Mouse (Mus musculus) kidney, embryonic 16.5 days (tissue): Measurements from ENCODE around the gene Commd8. TPM values are rescaled to one million over a fixed set of nuclear protein-coding genes. Genes with fewer than 3 reads are reported as not detected.
"Not testable (repeated sequence)": the region's sequence is repeated elsewhere in the genome, so short reads cannot be mapped to it uniquely, and the experiment has no call there.

Source experiments
- ATAC-seq: fragments of 200-750 bp; cut with Nextera tagmentation; 2 replicates; pipeline ENCODE4 v1.8.0; 2017; ENCODE audit warnings: moderate TSS enrichment; ENCODE audit not compliant: low FRiP score, low TSS enrichment
- H3K27ac ChIP-seq: fragments of 300-500 bp; sonication (generic); 2 replicates; pipeline ENCODE4 v1.5.1; 2014; ENCODE audit warnings: low read length
- H3K27me3 ChIP-seq: fragments of 300-500 bp; sonication (generic); 2 replicates; pipeline ENCODE4 v1.6.1; 2014; ENCODE audit warnings: low read length, control low read depth, mixed read lengths; ENCODE audit not compliant: insufficient read depth
- H3K36me3 ChIP-seq: fragments of 300-500 bp; sonication (generic); 2 replicates; pipeline ENCODE4 v1.6.1; 2014; ENCODE audit warnings: low read length, control low read depth, mixed read lengths; ENCODE audit not compliant: insufficient read depth
- H3K4me1 ChIP-seq: fragments of 300-500 bp; sonication (generic); 2 replicates; pipeline ENCODE4 v1.6.1; 2014; ENCODE audit warnings: low read length, control low read depth, mixed read lengths; ENCODE audit not compliant: insufficient read depth
- H3K4me2 ChIP-seq: fragments of 300-500 bp; sonication (generic); replicated peaks from 2 replicates; pipeline ENCODE4 v1.6.1; 2014; ENCODE audit warnings: low read depth, low read length
- H3K4me3 ChIP-seq: fragments of 300-500 bp; sonication (generic); 2 replicates; pipeline ENCODE4 v1.5.1; 2014; ENCODE audit warnings: mild to moderate bottlenecking, low read length
- H3K9ac ChIP-seq: fragments of 300-500 bp; sonication (generic); replicated peaks from 2 replicates; pipeline ENCODE4 v1.6.1; 2014; ENCODE audit warnings: low read length
- H3K9me3 ChIP-seq: fragments of 300-500 bp; sonication (generic); 2 replicates; pipeline ENCODE4 v1.6.1; 2016; ENCODE audit warnings: low read length, control low read depth
- WGBS: fragments of 180-500 bp; shearing (Covaris S2); extraction: QIAGEN DNeasy Blood & Tissue Kit; methylation state at CpG from one replicate; pipeline ENCODE4 v1.1.7; 2014; 5-methylcytosine and 5-hydroxymethylcytosine counted together
- polyA plus RNA-seq: library from polyadenylated mRNA; unstranded; fragments of >200 nt; fragmentation: Nextera tagmentation; extraction: Ambion mirVana; gene quantifications from 2 replicates; pipeline ENCODE4 v1.2.1, GENCODE M21; 2015

Gene Commd8
- polyA plus RNA-seq, 1 experiment from 2014 or later = 144 TPM

DNA sequence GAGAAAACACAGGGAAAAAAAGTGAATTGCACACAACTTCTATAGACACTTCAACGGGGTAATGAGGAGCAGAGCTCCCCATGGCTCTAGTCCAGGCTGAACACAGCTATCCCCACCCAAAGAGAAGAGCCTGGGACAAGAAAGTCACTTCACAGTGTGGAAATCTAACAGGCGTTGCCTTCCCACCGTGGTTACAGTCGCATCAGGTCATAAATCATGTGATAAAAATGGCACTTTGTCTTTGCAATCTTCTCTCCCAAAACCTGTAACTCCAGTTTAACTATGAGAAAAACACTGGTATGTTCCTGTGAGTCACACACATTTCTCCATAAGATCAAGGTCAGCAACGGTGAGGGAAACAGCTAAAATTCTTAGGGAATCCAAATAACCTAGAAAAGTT lies 11.4 kb downstream of the Commd8 start:
- no peak overlapping the region for H3K4me2 ChIP-seq
- H3K9me3 ChIP-seq = no peaks in the 10 kb centered on the region
- 72% methylated on average over 5 of the region's 5 CpGs for WGBS
- no peak overlapping the region for H3K27ac ChIP-seq
- ATAC-seq = no peak
- H3K9ac ChIP-seq = no peak overlapping the region
- H3K4me1 ChIP-seq = peaks cover under 1% of the 10 kb centered on the region; the same call in 1 of the 2 replicates
- no peak overlapping the region for H3K4me3 ChIP-seq
- H3K36me3 ChIP-seq = peaks cover 42% of the 10 kb centered on the region
- H3K27me3 ChIP-seq = no peaks in the 10 kb centered on the region

DNA sequence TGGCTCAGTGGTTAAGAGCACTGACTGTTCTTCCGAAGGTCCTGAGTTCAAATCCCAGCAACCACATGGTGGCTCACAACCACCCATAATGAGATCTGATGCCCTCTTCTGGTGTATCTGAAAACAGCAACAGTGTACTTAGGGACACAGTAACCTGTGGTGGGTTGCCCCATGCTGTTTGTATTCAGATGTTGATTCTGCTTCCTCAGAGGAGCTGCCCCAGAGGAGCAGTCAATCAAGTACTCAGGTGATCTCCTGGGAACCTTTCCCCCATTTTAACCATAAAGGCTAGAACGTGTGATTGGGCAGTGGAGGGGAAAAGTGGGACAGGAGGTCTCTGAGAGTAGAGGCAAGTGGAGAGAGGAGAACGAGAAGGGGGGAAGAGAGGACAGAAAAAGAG lies 12.3 kb downstream of the Commd8 start:
- 73% methylated on average over 3 of the region's 3 CpGs for WGBS
- not testable (repeated sequence) for H3K4me3 ChIP-seq, ATAC-seq

DNA sequence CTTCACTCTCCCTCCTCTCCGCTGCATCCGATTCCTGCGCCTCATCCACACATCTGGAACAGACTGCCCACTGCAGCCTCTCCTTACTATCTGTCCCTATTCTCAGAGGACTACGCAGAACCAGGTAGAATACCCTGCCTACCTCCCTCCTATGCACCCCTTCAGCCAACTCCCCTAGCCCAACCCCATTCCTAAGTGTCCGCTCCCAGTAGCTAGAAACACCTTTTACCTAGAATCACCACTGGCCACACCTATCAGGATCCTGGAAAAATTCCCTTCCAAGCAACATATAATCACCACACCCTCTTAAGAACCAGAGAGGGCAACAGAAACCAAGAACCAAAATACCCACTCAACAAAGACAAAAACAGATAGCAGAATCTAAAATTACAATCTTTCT lies 17.1 kb downstream of the Commd8 start:
- Histone ChIP-seq H3K27me3 (no peaks in the 10 kb centered on the region), H3K4me1 (no peaks in the 10 kb centered on the region), H3K36me3 (peaks cover 8% of the 10 kb centered on the region; the same call in 1 of the 2 replicates), H3K27ac (no peak overlapping the region), H3K9me3 (no peaks in the 10 kb centered on the region), H3K9ac (no peak overlapping the region), H3K4me2 (no peak overlapping the region), H3K4me3 (no peak overlapping the region)
- WGBS = 95% methylated on average over 3 of the region's 5 CpGs
- no peak for ATAC-seq

More for the DNA sequence above, 12.3 kb downstream of the Commd8 start:
- H3K9me3 ChIP-seq, H3K4me2 ChIP-seq, H3K4me1 ChIP-seq, H3K9ac ChIP-seq, H3K27me3 ChIP-seq, H3K27ac ChIP-seq: not testable (repeated sequence)
- H3K36me3 ChIP-seq = peaks cover 38% of the 10 kb centered on the region

DNA sequence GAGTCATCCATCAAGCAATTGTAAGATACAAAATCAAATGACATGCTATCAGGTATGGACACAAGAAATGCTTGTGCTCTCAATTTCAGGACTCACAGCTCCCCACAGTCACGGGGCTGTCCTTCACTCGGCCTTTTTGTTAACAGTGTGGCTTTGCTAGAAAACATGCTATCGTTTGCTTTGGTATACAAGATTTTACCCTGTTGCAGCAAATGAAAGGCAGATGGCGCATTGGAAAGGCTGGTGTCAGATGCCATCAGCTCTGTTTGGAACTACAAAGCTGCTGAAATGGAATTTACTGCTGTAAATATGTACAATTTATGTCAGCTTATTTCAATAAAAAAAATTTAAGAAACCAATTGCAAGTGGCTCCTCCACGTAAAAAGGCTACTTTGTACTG lies 19.3 kb downstream of the Commd8 start:
- no peaks in the 10 kb centered on the region for H3K4me1 ChIP-seq
- H3K27ac ChIP-seq = no peak overlapping the region
- no peaks in the 10 kb centered on the region for H3K27me3 ChIP-seq
- no peak for ATAC-seq
- H3K4me3 ChIP-seq = no peak overlapping the region
- H3K9me3 ChIP-seq = no peaks in the 10 kb centered on the region
- WGBS = 83% methylated on average over 5 of the region's 5 CpGs
- no peak overlapping the region for H3K9ac ChIP-seq
- H3K36me3 ChIP-seq = no peaks in the 10 kb centered on the region
- no peak overlapping the region for H3K4me2 ChIP-seq

DNA sequence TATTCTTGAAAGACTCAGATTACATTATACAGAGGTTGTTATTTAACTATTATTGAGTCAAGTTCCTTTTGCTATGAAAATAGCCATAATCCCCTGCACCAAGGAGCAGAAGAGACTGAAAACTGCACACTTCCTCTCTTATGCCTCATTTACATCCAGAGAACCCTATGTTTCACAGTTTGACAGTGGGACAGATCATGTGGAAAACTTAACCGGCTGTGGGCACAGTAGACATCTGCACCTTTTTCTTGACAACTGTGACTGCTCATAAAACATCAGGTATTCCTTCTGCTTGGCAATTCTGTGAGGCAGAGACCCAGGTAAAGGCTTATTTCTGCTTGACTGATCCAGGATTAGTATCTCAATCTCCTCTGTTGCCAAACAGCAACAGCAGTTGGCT lies 28.4 kb downstream of the Commd8 start:
- WGBS = 38% methylated on average over 1 of the region's 1 CpGs
- Histone ChIP-seq H3K36me3 (no peaks in the 10 kb centered on the region), H3K4me3 (no peak overlapping the region), H3K27ac (no peak overlapping the region), H3K9me3 (no peaks in the 10 kb centered on the region), H3K4me1 (no peaks in the 10 kb centered on the region), H3K27me3 (no peaks in the 10 kb centered on the region), H3K4me2 (no peak overlapping the region), H3K9ac (no peak overlapping the region)
- ATAC-seq = no peak

DNA sequence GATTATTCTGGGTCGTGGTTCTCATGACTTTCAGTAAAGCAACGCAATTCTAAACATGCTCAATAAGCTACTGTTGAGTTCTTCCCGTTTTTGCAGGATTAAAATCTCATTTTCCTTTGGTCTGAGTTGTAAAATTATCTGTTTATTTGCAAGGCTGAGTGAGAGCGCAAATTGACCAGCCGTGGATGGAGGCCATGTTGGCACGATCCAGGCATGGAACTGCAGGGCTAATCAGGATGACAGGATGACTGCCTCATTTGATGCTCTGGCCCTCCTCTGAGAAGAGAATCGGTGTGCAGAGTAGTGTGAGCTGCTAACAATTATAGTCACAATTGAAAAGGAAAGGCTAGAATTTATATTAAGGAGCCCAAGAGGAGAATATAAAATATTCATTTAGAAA lies 29.7 kb downstream of the Commd8 start:
- 90% methylated on average over 7 of the region's 7 CpGs for WGBS
- ATAC-seq = no peak
- Histone ChIP-seq H3K36me3 (no peaks in the 10 kb centered on the region), H3K4me2 (no peak overlapping the region), H3K9ac (no peak overlapping the region), H3K4me3 (no peak overlapping the region), H3K27me3 (no peaks in the 10 kb centered on the region), H3K4me1 (no peaks in the 10 kb centered on the region), H3K9me3 (no peaks in the 10 kb centered on the region), H3K27ac (no peak overlapping the region)

DNA sequence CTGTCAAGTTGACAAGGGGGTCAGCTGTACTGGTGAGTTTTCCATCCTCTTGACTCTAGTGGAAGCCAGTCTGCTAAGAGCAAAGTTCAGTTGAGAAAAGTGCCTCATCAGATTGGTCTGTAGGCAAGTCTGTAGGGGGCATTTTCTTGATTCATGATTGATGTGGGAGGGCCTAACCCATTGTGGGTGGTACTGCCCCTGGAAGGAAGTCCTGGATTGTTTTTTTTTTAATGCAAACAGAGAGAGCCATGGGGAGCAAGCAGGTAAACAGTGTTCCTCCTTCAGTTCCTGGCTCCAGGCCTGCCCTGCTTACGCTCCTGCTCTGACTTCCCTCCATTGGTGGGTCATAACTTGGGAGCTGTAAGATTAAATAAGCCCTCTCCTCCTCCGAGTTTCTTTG lies 34.1 kb downstream of the Commd8 start:
- H3K27me3 ChIP-seq = no peaks in the 10 kb centered on the region
- no peaks in the 10 kb centered on the region for H3K9me3 ChIP-seq
- H3K9ac ChIP-seq = no peak overlapping the region
- no peak overlapping the region for H3K4me3 ChIP-seq
- no peak overlapping the region for H3K27ac ChIP-seq
- no peaks in the 10 kb centered on the region for H3K4me1 ChIP-seq
- no peak for ATAC-seq
- no peaks in the 10 kb centered on the region for H3K36me3 ChIP-seq
- WGBS = 54% methylated on average over 2 of the region's 2 CpGs
- H3K4me2 ChIP-seq = no peak overlapping the region

DNA sequence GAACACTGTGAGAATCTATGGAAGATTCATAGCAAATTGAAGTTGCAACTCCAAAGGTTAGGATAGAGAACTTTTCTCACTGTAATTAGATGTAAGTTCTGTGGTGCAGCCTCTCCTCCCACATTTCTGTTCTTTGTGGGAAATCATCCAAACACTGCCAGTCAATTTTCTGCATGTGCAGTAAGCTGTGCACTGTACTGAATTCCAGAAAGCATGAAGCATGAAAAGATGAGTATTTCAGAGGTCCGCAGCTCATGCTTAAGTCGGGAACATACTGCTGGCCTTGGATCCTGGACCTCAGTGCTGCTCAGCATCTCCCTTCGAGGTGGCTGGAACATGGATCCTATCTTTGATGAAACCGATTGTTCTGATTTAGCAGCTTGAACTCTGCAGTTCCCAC lies 41.3 kb downstream of the Commd8 start:
- ATAC-seq = no peak
- Histone ChIP-seq H3K4me3 (no peak overlapping the region), H3K9me3 (no peaks in the 10 kb centered on the region), H3K4me2 (no peak overlapping the region), H3K9ac (no peak overlapping the region), H3K4me1 (no peaks in the 10 kb centered on the region), H3K27ac (no peak overlapping the region), H3K36me3 (no peaks in the 10 kb centered on the region), H3K27me3 (no peaks in the 10 kb centered on the region)
- 78% methylated on average over 4 of the region's 4 CpGs for WGBS

DNA sequence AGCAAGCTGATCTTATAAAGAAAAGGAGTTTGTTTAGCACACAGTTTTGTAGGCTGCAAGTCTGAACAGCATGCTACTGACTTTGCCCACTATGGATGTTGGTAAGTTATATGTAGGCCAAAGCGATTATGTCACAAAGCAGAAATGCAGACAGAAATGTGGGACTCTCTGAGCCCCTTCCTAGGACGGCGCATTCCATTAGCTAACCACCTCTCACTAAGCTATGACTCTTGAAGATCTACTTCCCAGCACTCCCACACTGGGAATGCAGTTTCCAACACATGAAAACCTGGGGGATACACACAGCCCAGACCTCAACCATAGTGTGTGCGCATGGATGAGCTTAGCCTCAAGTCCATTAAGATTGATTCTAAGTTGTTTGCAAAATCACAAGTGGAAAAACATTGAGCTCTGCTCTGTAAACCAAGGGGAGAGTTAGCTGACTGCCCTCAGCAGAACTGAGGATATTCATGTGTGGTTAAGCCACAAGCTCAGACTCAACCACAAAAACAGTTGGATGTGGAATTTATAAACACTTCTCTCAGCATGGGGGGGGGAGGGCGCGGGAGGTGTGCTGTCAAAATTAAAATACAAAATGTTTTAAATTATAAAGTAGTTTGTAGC lies 45.5 kb downstream of the Commd8 start:
- H3K27me3 ChIP-seq = no peaks in the 10 kb centered on the region
- H3K36me3 ChIP-seq = no peaks in the 10 kb centered on the region
- 88% methylated on average over 6 of the region's 6 CpGs for WGBS
- no peaks in the 10 kb centered on the region for H3K4me1 ChIP-seq
- no peak for ATAC-seq
- no peaks in the 10 kb centered on the region for H3K9me3 ChIP-seq
- no peak overlapping the region for H3K9ac ChIP-seq
- H3K4me2 ChIP-seq = no peak overlapping the region
- H3K4me3 ChIP-seq = no peak overlapping the region
- no peak overlapping the region for H3K27ac ChIP-seq
